ENCODE assay signal across 1 mouse cellular context in genomic region chr12:80734526-80735470, GRCm38 (mm10).
TF ChIP-seq lines count a peak whose summit lies in the region.

No protein-coding gene starts in this region.

TF ChIP-seq in ES-E14, 5 proteins besides CTCF, POLR2A, EP300 and RAD21:
- no peak for TF ChIP-seq MAFK (IDR thresholded peaks at IDR 0.05; ENCODE audit: insufficient read depth, low read depth, low read length)
- no peak for TF ChIP-seq ZNF384 (IDR thresholded peaks at IDR 0.05; ENCODE audit: low read depth, low read length)
- TF ChIP-seq HCFC1 (IDR thresholded peaks at IDR 0.05; ENCODE audit: borderline replicate concordance, insufficient read depth, low read length): peak; percentile 57; the same call in 1 of the 2 replicates
